Mouse (Mus musculus): Measurements from ENCODE around the gene Tmco4. TPM values are rescaled to one million over a fixed set of nuclear protein-coding genes. Genes with fewer than 3 reads are reported as not detected.

Tmco4 gene
- polyA plus RNA-seq, 2 experiments = 1.2 to 2.1 TPM

DNA sequence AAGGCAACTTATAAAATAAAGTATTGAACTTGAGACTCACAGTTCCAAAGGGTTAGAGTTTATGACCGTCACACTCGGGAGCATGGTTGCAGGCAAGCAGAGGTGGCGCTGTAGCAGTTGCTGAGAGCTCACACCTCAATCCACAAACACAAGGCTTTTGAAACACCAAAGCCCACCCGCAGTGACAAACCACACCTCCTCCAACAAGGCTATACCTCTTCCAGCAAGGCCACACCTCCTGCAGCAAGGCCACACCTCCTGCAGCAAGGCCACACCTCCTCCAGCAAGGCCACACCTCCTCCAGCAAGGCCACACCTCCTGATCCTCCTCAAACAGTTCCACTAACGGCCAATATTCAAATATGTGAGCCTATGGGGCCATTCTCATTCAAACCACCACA is 71.9 kb downstream of the Tmco4 start:
- Histone ChIP-seq H3K4me2 (ENCODE audit: low read depth) (no peak overlapping the region), H3K9me3 (ENCODE audit: control insufficient read depth, low read length) (no peaks in the 10 kb centered on the region), H3K27ac (no peak overlapping the region), H3K36me3 (replicated peaks; ENCODE audit: control insufficient read depth, insufficient read depth, low read depth) (no peaks in the 10 kb centered on the region), H3K4me1 (replicated peaks; ENCODE audit: control insufficient read depth in 2 of 2, insufficient read depth in 2 of 2, low read length in 1 of 2) (no peaks in the 10 kb centered on the region), H3K27me3 (ENCODE audit: control insufficient read depth, insufficient read depth, low read length) (no peaks in the 10 kb centered on the region), H3K4me3 (ENCODE audit: insufficient read depth in 1 of 2, low read depth in 2 of 2, low read length in 2 of 2) (no peak overlapping the region), H3K9ac (replicated peaks) (no peak overlapping the region)
- WGBS (ENCODE audit: insufficient replicate concordance) = 77% methylated on average over 5 of the region's 5 CpGs
- TF ChIP-seq EP300 (IDR thresholded peaks at IDR 0.05; ENCODE audit: low read depth) (no peak), CTCF (IDR thresholded peaks at IDR 0.05; ENCODE audit: low read depth) (no peak)
- DNase-seq (ENCODE audit: low read depth in 3 of 3, low spot score in 3 of 3) = no peak
- ATAC-seq (ENCODE audit: insufficient read depth) = no peak

DNA sequence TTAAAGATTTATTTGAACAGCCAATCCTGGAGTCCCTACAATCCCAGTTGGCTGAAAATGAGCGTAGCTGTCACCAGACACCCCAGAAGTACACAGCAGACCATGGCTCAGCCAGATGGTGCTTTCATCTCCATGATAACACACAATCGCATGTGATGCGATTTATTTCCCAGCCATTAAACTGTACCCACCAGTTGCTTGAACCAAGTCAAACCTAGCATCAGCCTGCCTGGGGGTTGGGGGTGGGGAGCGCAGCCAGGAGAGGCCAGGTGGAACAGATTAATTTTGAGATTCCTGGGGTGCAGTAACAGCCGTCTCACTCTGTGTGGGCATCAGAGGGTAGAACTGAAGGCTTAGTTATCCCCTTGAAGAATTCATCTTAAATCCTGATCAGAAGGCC is 73.7 kb downstream of the Tmco4 start:
- TF ChIP-seq CTCF (IDR thresholded peaks at IDR 0.05; ENCODE audit: low read depth) (no peak), EP300 (IDR thresholded peaks at IDR 0.05; ENCODE audit: low read depth) (no peak)
- H3K4me3 ChIP-seq (ENCODE audit: insufficient read depth in 1 of 2, low read depth in 2 of 2, low read length in 2 of 2) = no peak overlapping the region
- H3K27ac ChIP-seq = no peak overlapping the region
- no peak overlapping the region for H3K9ac ChIP-seq (replicated peaks)
- H3K4me1 ChIP-seq (replicated peaks; ENCODE audit: control insufficient read depth in 2 of 2, insufficient read depth in 2 of 2, low read length in 1 of 2) = no peaks in the 10 kb centered on the region
- no peak overlapping the region for H3K4me2 ChIP-seq (ENCODE audit: low read depth)
- H3K27me3 ChIP-seq (ENCODE audit: control insufficient read depth, insufficient read depth, low read length) = no peaks in the 10 kb centered on the region
- no peaks in the 10 kb centered on the region for H3K9me3 ChIP-seq (ENCODE audit: control insufficient read depth, low read length)
- 70% methylated on average over 5 of the region's 5 CpGs for WGBS (ENCODE audit: insufficient replicate concordance)
- no peak for ATAC-seq (ENCODE audit: insufficient read depth)
- no peaks in the 10 kb centered on the region for H3K36me3 ChIP-seq (replicated peaks; ENCODE audit: control insufficient read depth, insufficient read depth, low read depth)
- no peak for DNase-seq (ENCODE audit: low read depth in 3 of 3, low spot score in 3 of 3)

DNA sequence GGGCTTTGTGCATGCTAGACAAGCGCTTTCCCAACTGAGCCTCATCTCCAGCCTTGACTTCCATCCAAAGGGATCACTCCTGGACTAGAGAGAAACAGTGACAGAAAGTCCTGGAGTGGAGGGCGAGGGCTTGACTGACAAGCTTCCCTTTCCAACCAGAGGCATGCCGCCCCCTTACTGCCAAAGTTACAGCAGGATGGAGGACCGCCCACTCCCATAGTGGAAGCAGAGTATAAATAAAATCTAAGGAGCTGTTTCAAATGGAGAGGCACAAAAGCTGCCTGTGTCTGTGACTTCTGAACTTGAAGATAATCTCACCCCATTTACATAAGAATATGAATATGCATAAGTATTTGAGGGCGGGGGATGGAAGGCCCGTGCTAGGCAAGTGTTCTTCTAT is 75.8 kb downstream of the Tmco4 start:
- TF ChIP-seq CTCF (IDR thresholded peaks at IDR 0.05; ENCODE audit: low read depth) (no peak), EP300 (IDR thresholded peaks at IDR 0.05; ENCODE audit: low read depth) (no peak)
- Histone ChIP-seq H3K4me2 (ENCODE audit: low read depth) (no peak overlapping the region), H3K27me3 (ENCODE audit: control insufficient read depth, insufficient read depth, low read length) (no peaks in the 10 kb centered on the region), H3K9me3 (ENCODE audit: control insufficient read depth, low read length) (no peaks in the 10 kb centered on the region), H3K4me3 (ENCODE audit: insufficient read depth in 1 of 2, low read depth in 2 of 2, low read length in 2 of 2) (no peak overlapping the region), H3K9ac (replicated peaks) (no peak overlapping the region), H3K36me3 (replicated peaks; ENCODE audit: control insufficient read depth, insufficient read depth, low read depth) (no peaks in the 10 kb centered on the region), H3K27ac (no peak overlapping the region), H3K4me1 (replicated peaks; ENCODE audit: control insufficient read depth in 2 of 2, insufficient read depth in 2 of 2, low read length in 1 of 2) (no peaks in the 10 kb centered on the region)
- DNase-seq (ENCODE audit: low read depth in 3 of 3, low spot score in 3 of 3) (no peak), ATAC-seq (ENCODE audit: insufficient read depth) (no peak)
- 70% methylated on average over 6 of the region's 6 CpGs for WGBS (ENCODE audit: insufficient replicate concordance)

DNA sequence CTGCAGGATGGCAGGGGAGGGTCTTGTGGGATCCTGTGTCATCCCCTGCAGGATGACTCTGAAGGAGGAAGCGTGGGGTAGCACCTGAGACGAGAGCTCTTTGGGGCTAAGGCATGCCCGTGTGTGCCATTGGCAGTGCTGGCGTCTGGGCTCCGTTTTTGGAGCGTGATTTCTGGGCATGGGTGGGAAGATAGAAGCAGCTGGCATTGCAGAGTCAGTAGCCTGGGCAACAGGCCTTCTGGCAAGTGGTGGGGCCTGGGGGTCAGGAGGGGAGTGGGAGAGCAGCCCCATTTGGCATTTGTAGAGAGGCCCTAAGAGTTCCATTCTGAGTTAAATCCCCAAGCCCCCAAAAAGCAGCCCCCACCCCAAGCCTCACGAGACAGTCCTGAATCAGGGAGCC is 80.1 kb downstream of the Tmco4 start:
- Histone ChIP-seq H3K9ac (replicated peaks) (no peak overlapping the region), H3K4me2 (ENCODE audit: low read depth) (no peak overlapping the region), H3K9me3 (ENCODE audit: control insufficient read depth, low read length) (no peaks in the 10 kb centered on the region), H3K36me3 (replicated peaks; ENCODE audit: control insufficient read depth, insufficient read depth, low read depth) (no peaks in the 10 kb centered on the region), H3K27ac (no peak overlapping the region), H3K4me1 (replicated peaks; ENCODE audit: control insufficient read depth in 2 of 2, insufficient read depth in 2 of 2, low read length in 1 of 2) (no peaks in the 10 kb centered on the region), H3K27me3 (ENCODE audit: control insufficient read depth, insufficient read depth, low read length) (no peaks in the 10 kb centered on the region), H3K4me3 (ENCODE audit: insufficient read depth in 1 of 2, low read depth in 2 of 2, low read length in 2 of 2) (no peak overlapping the region)
- no peak for DNase-seq (ENCODE audit: low read depth in 3 of 3, low spot score in 3 of 3)
- 62% methylated on average over 7 of the region's 7 CpGs for WGBS (ENCODE audit: insufficient replicate concordance)
- no peak for ATAC-seq (ENCODE audit: insufficient read depth)
- TF ChIP-seq EP300 (IDR thresholded peaks at IDR 0.05; ENCODE audit: low read depth) = no peak
- TF ChIP-seq CTCF (IDR thresholded peaks at IDR 0.05; ENCODE audit: low read depth) = no peak

DNA sequence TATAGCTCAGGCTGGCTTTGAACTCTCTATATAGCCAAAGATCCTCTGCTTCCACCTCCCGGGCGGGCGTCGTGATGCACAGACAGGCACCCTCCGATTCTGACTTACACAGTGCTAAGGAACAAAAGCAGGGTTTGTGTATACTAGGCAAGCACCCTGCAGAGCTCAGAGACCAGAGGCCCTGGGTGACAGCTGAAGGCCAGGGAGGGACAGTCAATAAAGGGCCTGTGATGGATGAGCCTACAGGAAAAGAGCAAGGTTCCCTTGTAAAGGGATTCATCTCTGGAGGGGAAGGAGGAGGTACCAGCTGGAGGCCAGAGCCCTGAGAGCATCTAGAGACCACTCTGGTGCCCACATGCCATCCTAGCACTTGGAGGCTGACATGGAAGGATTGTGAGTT is 80.7 kb downstream of the Tmco4 start:
- no peak overlapping the region for H3K4me2 ChIP-seq (ENCODE audit: low read depth)

More for the DNA sequence above, 80.7 kb downstream of the Tmco4 start:
- H3K36me3 ChIP-seq (replicated peaks; ENCODE audit: control insufficient read depth, insufficient read depth, low read depth) = no peaks in the 10 kb centered on the region
- WGBS (ENCODE audit: insufficient replicate concordance) = 68% methylated on average over 5 of the region's 5 CpGs
- no peak overlapping the region for H3K9ac ChIP-seq (replicated peaks)
- H3K4me3 ChIP-seq (ENCODE audit: insufficient read depth in 1 of 2, low read depth in 2 of 2, low read length in 2 of 2) = no peak overlapping the region
- DNase-seq (ENCODE audit: low read depth in 3 of 3, low spot score in 3 of 3) = no peak
- ATAC-seq (ENCODE audit: insufficient read depth) = no peak
- TF ChIP-seq CTCF (IDR thresholded peaks at IDR 0.05; ENCODE audit: low read depth) (no peak), EP300 (IDR thresholded peaks at IDR 0.05; ENCODE audit: low read depth) (no peak)
- H3K27ac ChIP-seq = no peak overlapping the region
- H3K4me1 ChIP-seq (replicated peaks; ENCODE audit: control insufficient read depth in 2 of 2, insufficient read depth in 2 of 2, low read length in 1 of 2) = no peaks in the 10 kb centered on the region
- H3K27me3 ChIP-seq (ENCODE audit: control insufficient read depth, insufficient read depth, low read length) = no peaks in the 10 kb centered on the region
- no peaks in the 10 kb centered on the region for H3K9me3 ChIP-seq (ENCODE audit: control insufficient read depth, low read length)
